Mouse (Mus musculus): ENCODE measurements around the gene Hes5.
A peak's percentile ranks its signal among the peaks of the same experiment; 100 is the strongest.

Gene Hes5

DNA sequence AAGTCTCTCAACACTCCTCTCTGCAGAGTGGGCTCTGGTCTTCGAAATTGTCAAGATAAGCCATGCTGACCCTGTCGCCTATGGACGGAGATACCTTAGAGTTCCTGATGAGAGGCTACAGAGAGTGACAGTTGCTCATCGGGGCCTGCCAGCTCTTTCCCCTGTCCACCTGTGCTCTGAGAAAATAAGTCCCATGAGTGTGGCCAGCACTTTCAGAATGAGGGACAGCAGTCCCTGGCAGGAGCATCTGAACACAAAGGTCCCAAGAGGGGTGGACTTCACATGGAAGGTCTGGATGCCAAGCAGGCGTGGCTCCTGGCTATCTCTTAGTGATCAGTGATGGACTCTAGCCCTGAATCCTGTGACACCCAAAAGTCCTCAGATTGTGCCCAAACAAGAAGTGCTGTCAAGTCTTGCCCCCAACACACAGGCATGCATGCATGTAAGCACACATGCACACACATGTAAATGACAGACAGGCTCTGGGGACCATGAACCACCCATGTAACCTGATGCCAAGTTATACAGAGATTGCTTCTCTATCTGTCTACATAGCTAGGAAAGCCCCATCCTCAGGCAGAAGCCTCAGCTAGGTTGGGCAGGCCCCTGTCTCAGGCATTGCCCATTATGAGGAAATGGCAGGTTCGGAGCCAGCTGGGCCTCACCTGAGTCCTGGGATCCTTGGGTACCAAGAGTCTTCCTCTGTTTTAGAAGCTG is 17.2 kb upstream of the Hes5 start:
- DNase-seq = no peak

DNA sequence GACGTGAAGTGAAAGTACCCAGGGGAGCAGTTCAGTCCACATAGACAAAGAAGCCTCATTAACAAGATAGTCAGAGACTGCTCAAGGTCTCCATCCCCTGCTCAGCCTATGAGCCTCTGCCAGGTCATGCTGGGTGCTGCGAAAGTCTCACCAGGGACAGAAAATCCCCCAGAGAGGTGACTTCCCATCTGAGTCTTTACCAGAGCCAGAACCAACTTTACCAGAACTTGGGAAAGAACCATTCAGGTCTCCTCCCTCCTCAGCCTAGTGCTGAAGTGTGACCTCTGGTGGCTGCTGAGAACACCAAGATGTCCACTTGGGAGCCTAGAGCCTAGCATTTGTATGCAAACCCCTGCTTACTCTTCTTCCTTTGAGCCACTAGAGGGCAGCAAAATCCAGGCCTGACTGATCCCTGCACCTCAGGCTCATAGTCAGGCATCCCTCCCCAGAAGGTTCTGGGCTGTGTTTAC is 16.6 kb upstream of the Hes5 start:
- DNase-seq = peak; percentile 80

DNA sequence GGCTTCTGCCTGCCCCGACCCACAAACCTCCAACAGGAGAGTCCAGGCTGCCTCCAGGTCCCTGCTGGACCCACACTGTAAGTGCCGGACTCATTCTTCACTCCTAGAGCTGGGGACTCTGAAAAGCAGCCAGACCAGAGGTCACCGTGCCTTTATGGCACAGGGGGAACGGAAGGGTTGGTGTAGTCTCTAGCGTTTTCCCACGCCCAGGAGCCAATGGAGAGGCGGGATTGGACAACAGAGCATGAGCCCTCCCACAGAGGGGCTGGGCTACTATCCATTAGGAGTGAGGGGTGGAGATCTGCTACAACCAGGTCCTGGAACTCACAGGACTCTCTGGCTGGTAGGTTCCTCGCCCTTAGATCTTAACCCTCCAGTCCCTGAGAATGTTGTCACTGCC is 14.4 kb upstream of the Hes5 start:
- no peak for DNase-seq

DNA sequence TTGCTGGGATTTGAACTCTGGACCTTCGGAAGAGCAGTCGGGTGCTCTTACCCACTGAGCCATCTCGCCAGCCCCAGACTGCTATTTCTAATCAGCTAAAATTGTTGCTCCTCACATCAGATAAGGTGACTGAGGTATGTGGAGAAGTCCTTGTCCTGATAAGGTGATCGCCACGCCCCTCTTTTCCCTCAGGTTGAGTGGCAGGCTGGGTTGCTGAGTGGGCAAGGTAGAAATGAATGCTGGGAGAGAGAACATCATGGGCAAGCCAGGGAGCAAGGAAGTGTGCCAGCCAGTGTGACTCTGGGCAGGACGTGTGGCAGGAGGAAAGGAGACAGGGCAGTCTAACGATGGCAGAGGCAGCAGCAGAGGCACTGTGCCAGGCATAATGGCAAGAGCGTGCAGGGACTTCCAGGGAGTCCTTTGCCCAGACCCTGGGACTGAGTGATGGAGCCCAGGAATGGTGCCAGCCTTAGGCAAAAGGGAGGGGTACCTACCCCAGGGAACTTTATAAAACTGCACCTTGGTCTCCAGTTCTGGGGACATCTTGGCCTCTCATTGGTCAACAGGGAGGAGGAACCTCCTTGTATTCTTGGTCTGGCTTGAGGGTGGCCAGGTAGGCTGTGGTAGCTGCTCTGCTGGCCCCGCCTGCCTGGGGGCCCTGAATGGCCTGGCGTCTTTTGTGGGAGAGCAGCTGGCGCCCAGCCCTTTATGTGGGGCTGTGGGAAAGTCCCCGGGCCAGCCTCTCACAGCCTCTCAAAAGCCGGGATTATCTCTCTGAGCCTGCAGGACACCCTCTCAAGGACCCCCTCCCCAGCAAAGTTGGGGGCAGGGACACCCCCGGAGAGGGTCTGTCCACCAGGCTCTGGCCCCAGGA is 12.4 kb upstream of the Hes5 start:
- DNase-seq = no peak

DNA sequence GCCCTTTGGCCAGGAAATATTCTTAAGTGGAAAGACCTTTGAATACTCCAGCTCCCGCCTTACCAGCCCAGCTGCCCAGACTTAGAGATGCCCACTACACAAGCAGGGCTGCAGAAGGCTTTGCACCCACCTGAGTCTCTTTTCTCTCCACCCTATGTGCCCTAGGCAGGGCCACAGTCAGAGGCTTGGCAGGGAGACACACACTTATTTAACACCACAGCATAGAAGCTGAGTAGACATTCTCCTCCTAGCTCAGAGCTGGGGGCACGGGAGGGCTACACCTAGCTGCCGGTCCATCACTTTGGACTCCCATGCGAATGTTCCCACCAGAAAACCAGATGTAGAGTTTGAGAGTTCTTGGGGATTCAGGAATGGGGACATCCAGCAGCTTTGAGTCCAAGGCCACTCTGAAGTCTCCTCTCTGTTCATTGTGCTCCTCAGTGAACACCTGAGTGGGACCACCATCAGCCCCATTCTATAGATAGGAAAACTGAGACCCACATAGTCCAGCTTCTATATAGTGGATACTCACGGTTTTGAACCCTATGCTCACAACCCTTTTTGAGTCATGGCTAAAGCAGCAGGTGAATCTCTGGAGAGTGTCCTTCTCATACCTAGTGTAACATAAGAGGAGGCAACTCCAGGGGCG is 11.7 kb upstream of the Hes5 start:
- no peak for DNase-seq

DNA sequence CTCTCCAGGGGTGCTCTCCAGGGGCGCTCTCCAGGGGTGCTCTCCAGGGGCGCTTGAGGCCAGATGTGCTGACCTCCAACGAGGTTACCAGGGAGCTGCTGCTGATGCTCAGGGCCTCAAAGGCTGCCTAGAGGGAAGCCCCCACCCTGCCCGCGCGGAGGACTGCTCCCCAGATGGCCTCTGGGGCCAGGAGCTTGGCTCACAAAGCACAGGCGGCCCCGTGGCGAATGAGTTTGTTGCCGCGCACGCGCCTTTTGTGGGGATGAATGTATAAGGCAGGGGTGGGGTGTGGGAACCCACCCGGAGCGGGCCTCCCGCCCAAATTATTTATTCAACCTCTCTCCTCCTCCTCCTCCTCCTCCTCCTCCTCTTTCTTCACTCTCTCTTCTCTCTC is 11.1 kb upstream of the Hes5 start:
- no peak for DNase-seq

DNA sequence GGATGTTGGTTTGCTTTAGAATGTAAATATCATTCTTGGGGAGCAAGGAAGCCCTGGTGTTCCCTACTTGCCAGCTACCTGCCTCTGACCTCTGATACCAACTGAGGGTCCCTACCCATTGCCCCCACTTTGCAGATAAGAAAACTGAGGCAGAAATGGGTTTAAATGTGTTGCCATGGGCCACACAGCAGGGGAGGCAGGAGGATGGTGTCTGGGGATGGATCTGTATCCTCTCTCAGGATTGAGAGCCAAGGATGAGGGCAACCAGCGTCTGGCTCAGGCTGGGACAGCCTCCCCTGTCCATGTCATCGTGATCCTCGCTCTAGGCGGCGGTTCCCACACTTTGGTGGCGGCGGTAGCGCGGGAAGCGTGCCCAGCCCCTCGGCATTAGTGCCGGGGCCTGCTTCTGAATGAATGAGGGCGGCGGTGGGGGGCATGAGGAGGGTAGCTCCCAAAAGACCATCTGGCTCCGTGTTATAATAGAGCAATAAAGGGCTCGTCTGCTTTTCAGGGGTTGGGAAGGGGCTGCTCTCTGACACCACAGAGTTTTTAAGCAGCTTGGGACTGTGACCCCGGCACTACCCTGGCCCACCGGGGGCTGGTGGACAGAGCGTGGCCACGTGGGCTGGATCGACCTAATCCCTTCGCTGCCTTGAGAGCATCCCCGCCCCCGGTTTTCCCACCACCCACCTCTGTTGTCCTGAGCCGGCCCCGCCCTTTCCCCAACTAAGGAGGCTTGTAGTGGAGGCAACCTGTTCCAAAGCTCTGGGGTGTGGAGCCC is 8.1 kb upstream of the Hes5 start:
- DNase-seq = no peak

DNA sequence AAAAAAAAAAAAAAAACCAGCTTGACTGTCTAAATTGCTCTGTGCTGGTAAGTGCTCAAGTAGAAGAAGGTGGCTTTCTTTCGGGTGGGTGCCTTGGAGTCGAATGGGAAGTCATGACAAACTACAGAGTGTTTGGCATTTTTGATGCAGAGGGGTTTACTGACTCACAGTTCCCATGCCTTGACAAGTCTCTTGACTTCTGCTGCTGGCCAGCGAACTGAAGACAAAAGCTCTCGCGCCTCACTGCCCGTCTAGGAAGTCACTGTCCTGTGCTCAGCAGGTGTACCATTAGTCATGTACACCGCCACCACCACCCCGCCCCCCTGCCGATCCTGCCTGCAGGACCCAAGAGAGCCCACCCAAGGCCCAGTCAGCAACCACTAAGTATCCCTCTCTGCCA is 4.1 kb upstream of the Hes5 start:
- no peak for DNase-seq

DNA sequence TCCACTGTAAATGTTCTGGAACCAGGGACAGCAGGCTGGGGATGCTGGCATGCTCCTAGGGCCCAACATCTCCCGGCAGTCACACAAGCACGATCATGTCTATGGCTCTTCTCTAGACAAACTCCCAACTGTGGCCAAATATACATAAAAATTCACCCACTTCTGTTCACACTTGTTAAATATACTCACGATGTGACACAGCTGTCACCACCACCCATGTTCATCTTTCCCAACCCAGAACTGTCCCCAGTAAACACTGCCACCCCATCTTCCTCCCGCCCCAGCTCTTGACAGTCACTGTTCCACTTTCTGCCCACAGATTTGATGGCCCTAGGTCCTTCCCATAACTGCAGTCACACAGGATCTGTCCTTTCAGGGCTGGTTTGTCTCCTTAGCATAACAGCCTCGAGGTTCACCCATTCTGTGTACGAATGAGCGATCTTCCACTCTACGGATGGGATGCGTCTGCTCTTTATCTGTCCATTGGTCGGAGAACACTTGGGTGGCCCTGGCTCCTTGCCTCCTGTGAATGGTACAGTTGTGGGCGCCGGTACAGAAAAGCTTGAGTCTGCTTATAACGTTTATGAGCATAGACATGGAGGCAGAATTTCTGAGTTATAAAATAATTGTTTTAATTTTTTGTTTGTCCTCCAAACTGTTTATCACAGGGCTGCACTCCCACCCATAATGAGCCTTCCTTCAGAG is 3.3 kb upstream of the Hes5 start:
- no peak for DNase-seq

DNA sequence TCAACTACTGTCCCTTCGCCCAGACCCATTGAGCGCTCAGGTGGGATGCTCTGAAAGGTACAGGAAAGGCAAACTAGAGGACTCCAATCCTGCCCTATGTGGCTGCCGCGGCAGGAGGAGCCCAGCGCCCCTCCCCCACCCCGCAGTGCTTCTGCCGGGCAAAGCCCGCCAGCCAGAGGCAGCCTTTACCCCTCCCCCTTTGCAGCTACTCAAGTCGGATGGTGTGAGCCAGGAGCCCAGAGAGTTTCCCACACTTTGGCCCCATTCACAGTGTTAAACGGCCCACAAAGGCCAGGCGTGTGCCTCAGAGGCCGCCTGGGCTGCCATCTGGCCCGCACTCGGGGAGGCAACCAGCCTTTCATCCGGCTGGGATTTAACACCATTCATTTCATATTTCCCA is 2.6 kb upstream of the Hes5 start:
- peak; percentile 76 for DNase-seq

DNA sequence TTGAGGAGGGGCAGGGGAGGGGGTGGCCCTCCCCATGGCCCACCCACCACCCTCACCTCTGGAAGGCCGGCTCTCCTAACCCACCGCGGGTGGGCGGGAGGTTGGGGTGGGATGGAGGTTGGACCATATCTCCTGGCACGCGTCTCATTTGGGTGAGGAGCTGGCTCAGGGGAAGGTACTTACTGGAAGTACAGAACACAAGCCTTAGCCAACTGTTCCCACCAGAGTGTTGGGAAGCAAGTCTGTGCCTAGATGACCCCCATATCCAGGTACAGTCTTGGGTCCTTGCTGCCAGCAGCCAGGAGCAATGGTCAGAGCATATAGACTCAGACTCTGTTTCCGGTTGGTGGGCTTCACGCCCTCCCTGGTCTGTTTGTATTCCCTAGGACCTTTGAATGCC is 2.1 kb upstream of the Hes5 start:
- DNase-seq = no peak

DNA sequence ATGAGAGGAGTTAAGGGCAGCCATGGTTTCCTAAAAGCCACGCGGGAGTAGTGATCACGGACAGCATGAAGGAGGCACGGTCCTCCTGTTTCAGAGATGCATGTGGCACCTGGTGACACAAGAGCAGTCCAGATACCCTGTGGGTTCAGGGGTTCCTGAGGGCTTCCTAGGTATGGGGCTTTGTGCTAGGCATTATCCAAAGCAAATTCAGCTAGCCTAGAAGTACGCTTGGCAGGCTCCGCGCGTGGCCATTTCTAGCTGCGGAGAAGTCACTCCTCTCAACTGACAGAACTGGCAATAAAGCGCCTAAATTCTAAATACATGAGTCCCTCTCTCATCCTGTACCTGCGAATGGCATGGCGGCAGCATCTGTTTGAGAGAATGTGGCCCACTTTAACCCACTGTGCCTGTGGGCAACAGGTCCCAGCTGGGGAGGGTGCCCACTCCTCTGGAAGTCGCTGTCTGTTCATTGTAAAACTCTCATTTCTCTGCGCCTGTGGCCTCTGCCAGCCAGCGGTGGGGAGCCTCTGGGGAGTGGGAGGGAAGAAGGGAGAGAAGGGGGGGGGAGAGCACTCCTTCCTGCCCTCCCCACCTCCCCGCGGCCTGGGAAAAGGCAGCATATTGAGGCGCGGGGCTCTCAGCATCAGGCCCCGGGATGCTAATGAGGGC is 568 bp upstream of the Hes5 start:
- DNase-seq = no peak

DNA sequence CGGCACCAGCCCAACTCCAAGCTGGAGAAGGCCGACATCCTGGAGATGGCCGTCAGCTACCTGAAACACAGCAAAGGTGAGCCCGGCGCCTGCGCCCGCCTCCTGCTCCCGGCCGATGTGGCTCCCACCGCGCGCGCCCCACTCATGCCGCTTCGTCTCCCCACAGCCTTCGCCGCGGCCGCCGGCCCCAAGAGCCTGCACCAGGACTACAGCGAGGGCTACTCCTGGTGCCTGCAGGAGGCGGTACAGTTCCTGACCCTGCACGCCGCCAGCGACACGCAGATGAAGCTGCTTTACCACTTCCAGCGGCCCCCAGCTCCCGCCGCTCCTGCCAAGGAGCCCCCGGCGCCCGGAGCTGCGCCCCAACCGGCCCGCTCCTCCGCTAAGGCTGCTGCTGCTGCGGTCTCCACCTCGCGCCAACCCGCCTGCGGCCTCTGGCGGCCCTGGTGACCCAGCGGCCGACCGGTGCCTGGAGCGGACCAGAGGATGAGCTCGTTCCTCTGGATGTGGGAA is 559 bp downstream of the Hes5 start:
- peak; percentile 77 for DNase-seq

DNA sequence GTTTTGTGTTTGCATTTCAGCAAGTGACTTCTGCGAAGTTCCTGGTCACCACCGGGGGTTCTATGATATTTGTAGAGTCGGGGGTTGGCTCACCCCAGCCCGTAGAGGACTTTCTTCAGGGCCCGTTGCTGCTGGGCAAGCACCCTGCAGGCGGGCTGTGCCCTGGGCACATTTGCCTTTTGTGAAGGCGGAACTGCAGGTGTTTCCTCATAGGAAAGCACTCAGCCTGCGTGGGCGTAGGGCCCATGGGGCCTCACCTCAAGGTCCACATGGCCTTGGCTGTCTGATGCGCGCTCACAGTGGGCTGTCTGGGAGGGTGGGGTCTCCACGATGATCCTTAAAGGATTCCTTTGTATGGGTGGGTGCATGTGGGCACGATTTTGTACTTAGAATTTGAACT is 1.2 kb downstream of the Hes5 start:
- DNase-seq = peak; percentile 79

DNA sequence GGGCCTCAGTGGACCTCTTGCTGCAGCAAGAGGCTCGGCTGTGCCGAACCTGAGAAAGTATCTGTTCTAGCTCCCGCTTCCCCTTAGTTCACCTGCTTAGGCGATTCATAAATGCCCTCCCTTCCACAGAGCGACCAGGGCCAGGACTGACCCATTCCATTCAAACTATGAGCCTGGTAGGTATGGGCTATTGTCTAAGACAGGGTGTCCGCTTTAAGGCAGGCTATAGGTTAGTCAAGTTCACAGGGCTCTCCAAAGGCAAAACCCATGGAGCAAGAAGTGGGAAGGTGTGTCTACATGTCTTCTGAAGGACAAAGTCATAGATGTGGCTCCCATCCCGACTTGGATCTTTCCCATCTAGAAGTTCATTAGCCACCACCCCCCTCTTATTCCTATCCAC is 2.0 kb downstream of the Hes5 start:
- no peak for DNase-seq

DNA sequence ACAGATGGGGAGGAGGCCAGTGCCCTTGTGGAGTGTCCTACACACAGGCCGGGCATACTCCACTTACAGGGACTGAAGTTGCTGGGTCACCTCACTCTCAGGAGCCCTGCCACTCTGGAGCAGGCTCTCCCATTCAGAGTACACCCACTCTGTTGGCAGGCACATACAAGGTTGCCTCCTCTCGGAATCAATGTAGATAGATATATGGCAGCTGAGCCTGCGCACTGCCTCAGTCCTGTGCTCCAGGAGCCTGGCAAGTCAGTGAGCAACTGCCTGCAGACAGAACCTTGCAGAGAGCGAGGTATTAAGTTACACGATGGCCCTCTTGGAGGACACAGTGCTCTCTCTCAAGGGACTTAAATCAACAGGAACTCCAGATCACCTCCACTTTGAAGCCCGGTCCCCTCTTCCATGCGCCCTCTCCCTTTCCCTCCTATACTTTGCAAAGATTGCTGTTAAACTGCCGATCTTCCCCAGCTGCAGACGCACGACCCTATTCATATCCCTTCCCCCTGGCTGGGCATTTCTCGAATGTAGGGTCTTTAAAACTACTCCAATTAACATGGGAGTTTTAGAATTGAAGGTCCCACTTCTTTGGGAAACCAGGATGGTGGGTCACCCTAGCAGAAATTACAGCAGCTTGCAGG is 2.6 kb downstream of the Hes5 start:
- DNase-seq = peak; percentile 43

DNA sequence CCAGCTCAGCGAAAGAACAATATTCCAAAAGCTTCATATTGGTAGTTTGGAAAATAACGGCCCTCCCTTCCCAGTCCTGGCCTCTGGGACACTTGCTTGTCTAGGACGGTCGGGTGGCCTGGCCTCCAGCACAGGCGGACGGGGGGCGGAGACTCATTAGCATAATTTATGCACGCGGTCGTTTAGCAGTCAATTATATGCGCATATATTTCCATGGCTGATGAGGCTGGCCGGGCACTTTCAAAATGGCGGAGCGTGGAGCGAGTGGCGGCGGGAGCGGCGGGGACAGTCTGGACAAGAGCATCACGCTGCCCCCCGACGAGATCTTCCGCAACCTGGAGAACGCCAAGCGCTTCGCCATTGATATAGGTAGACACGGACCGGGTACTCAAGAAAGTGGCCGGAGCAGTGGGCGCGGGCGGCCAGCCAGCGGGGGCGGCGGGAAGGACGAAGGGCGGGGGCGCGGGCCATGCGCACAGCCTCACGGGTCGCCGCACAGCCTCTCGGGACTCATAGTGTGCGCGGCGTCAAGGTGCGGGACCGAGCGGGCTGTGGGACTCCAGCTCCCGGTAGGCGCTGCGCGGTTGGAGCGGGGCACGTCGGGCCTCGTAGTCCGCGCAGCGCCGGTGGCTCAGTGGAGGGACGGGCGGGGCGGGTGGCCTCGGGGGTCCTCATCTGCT is 3.3 kb downstream of the Hes5 start, which contains the start of gene Pank4:
Gene Pank4, plus strand, starts transcription at position 223 of the 680 bp plus-strand sequence.
- DNase-seq = peak; percentile 90

DNA sequence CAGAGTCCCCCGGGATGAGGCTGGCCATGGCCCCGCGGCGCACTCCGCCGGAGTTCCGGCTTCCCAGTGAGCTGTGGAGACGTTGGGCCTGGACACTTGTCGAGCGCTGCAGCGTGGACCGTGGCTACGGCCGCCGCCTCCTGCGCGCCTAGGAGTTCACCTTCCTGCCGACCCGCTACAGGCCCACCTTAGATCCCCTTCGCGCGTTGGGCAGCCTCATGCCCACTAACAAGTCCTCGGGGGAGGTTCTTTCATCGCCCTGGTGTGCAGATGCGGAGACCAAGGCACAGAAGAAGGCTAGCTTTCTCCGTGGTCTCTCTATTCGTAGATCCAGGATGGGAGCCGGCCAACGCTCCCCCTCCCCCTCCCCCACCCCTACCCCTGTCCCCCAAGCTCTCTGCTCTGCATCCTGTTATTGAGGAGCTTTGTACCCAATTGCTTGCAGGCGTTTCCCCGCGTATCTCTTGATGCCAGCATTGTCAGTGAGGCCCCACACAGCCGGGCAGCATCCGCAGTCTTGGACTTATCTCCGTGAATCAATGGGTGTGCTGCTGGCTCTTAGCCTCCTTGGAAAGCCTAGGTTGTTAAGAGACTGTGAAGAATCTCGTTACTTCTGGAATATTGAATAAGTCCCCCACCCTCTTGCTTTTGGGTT is 4.0 kb downstream of the Hes5 start:
- DNase-seq = peak; percentile 59

DNA sequence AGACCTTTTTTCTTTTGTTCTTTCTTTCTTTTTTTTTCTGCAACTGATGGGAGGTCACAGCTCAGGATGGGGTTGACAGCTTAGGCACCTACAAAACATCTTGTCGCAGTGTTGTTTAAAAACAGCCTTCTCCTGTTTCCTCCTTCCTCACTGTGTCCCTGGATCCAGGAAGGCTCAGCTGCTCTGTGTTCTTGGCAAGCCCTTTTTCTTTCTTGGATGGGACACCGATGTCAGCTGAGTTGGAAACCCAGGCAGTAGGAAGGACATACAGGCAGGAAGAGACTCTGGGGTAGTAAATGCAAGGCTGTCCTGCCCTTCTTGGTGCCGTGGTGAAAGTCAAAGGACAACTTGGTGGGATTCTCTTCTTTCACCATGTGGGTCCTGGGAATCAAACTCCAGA is 5.1 kb downstream of the Hes5 start:
- no peak for DNase-seq

DNA sequence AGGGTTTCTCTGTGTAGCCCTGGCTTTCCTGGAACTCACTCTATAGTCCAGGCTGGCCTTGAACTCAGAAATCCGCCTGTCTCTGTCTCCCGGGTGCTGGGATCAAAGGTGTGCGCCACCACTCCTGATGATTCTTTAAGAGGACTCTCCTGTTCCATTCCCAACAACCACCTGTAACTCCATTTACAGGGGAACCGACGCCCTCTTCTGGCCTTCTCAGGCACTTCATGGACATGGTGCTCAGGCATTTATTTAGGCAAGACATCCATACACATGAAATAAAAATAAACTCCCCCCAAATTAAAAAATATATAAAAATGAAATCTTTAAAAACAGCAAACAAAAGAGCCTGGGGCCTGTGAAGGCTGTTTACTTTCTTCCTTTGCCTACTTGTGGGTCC is 6.5 kb downstream of the Hes5 start:
- peak; percentile 79 for DNase-seq
